Mouse (Mus musculus) erythroblast, embryonic 14.5 days (primary cell): ENCODE measurements around the gene Gm14435. TPM values are rescaled to one million over a fixed set of nuclear protein-coding genes. Genes with fewer than 3 reads are reported as not detected.
"Not testable (repeated sequence)": the region's sequence is repeated elsewhere in the genome, so short reads cannot be mapped to it uniquely, and the experiment has no call there.

Experiments
- H3K27me3 ChIP-seq: 2 replicates; pipeline ENCODE4 v1.6.1; 2012; ENCODE audit warnings: inconsistent platforms; ENCODE audit not compliant: control insufficient read depth
- H3K36me3 ChIP-seq: 2 replicates; pipeline ENCODE4 v1.6.1; 2012; ENCODE audit warnings: mild to moderate bottlenecking, inconsistent platforms; ENCODE audit not compliant: control insufficient read depth
- H3K4me1 ChIP-seq: 2 replicates; pipeline ENCODE4 v1.6.1; 2012; ENCODE audit warnings: inconsistent platforms; ENCODE audit not compliant: control insufficient read depth
- H3K4me3 ChIP-seq: replicated peaks from 2 replicates; pipeline ENCODE3; 2012; ENCODE audit warnings: moderate library complexity, mild to moderate bottlenecking, inconsistent platforms
- H3K9me3 ChIP-seq: 2 replicates; pipeline ENCODE4 v1.6.1; 2012; ENCODE audit warnings: low read length, inconsistent platforms, mixed read lengths; ENCODE audit not compliant: control insufficient read depth
- polyA plus RNA-seq: library from polyadenylated mRNA; stranded (reverse); fragments of >175 nt; gene quantifications from 2 replicates; pipeline ENCODE4 v1.2.3, GENCODE M21; 2012

Gm14435 gene
- polyA plus RNA-seq, result not detected in 2 replicates

DNA sequence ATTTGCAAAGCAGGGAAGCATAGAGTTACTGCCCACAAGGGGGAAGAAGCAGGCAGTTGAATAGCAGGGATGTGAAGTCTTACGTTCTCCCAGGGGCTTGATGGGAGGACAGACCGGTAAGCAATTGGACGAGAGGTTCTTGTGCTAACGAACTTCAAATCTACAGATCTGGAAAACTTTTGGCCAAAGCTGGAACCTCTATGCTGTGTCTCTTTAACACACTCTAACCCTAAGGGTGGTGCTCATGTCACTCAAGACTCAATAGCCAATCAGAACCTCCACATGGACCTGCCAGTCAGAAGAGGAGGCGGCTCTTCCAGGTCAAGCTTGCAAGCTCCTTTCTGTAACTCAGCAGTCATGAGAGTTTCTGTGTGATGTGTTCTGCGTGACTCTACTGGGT is at the start of gene Gm14435:
Gene Gm14435 (plus strand): TSS at position 301 of the 400 bp plus-strand sequence.
- H3K9me3 ChIP-seq, H3K4me3 ChIP-seq, H3K27me3 ChIP-seq, H3K36me3 ChIP-seq, H3K4me1 ChIP-seq: not testable (repeated sequence)

Other genes with a start within 250 kb of the Gm14435 start
- gene 2210418O10Rik, start 197.0 kb upstream of the Gm14435 start, polyA plus RNA-seq, result 0.01 TPM in 1 of 2 replicates, not detected in the other
- gene Gm11009, start 104.1 kb upstream of the Gm14435 start, polyA plus RNA-seq, result not detected in 2 replicates
- gene Gm14434, start 63.2 kb downstream of the Gm14435 start, polyA plus RNA-seq, result 0.04 TPM in 1 of 2 replicates, not detected in the other
- not detected in 2 replicates for gene Zfp967, start 97.5 kb downstream of the Gm14435 start, polyA plus RNA-seq
- gene Gm14308, start 212.8 kb downstream of the Gm14435 start, polyA plus RNA-seq, result 0.04 TPM in 1 of 2 replicates, not detected in the other
- gene Zfp973, start 246.9 kb downstream of the Gm14435 start, polyA plus RNA-seq, result not detected in 2 replicates